Mouse (Mus musculus): ENCODE measurements around the gene Rpap3. TPM values are rescaled to one million over a fixed set of nuclear protein-coding genes. Genes with fewer than 3 reads are reported as not detected.

The Rpap3 gene
- total and polyA plus RNA-seq, 3 experiments = 84.4 to 98.4 (median 85.7) TPM

DNA sequence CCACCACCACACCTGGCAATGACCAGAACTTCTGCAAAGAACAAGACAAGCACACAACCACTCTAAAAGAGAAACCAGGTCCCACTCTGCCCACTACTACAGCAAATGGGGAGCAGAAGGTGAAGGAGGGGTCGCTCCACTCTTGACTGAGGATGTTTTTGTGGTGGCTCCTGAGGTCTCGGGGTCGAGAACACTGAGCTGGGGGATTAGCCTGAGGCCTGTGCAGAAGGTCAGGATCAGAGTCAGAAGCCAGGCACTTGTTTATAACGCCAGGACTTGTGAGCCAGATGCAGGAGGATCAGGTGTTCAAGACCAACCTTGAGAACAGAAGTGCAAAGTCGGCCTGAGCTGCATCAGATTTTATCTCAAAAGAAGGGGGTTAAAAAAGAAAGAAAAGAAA is 21.9 kb upstream of the Rpap3 start:
- Histone ChIP-seq H3K4me1 (ENCODE audit: control insufficient read depth in 1 of 2, insufficient read depth in 2 of 2, low read length in 2 of 2) (no peaks in the 10 kb centered on the region), H3K9me3 (replicated peaks; ENCODE audit: insufficient read depth, low read length) (no peaks in the 10 kb centered on the region), H3K4me3 (ENCODE audit: control insufficient read depth in 1 of 2, insufficient read depth in 1 of 2, low read depth in 2 of 2, low read length in 2 of 2) (no peak overlapping the region), H3K9ac (ENCODE audit: control insufficient read depth, low read depth, low read length, poor library complexity, severe bottlenecking) (no peak overlapping the region), H3K27ac (ENCODE audit: control insufficient read depth, low read depth, low read length) (no peak overlapping the region), H3K27me3 (ENCODE audit: control insufficient read depth in 1 of 2, insufficient read depth in 2 of 2, low read length in 2 of 2) (peaks cover 41 to 64% of the 10 kb centered on the region in 2 experiments), H3K79me2 (ENCODE audit: control insufficient read depth, insufficient read depth, low read length, poor library complexity) (no peaks in the 10 kb centered on the region), H3K36me3 (ENCODE audit: control insufficient read depth in 1 of 2, insufficient read depth in 2 of 2, low read length in 2 of 2) (no peaks in the 10 kb centered on the region)
- TF ChIP-seq MYB (IDR thresholded peaks at IDR 0.05; ENCODE audit: low read depth, low read length) = no peak
- no peak for TF ChIP-seq CHD1 (IDR thresholded peaks at IDR 0.05; ENCODE audit: low read depth, low read length)
- TF ChIP-seq TAL1 (IDR thresholded peaks at IDR 0.05; ENCODE audit: low read length) = no peak
- DNase-seq (ENCODE audit: low read depth, low spot score) = no peak

DNA sequence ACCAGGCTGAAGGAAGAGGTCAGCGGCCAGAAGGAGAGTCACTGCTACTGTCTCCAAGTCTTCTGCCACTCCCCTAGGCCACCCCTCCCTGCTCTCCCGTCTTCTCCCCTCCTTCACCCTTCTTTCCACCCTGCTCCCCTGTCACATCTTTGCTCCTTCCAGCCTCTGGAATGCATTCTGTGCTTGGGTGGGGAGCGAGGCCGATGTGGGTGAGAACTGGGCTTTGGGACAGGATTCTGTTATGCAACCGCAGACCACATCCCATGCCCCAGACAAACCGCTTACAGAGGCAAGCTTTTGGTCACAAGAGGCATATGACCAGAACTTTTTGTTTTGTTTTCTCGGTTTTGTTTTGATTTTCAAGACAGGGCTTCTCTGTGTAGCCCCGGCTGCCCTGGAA is 21.4 kb upstream of the Rpap3 start:
- Histone ChIP-seq H3K27me3 (ENCODE audit: control insufficient read depth in 1 of 2, insufficient read depth in 2 of 2, low read length in 2 of 2) (peaks cover 41 to 65% of the 10 kb centered on the region in 2 experiments), H3K9me3 (replicated peaks; ENCODE audit: insufficient read depth, low read length) (no peaks in the 10 kb centered on the region), H3K4me1 (ENCODE audit: control insufficient read depth in 1 of 2, insufficient read depth in 2 of 2, low read length in 2 of 2) (no peaks in the 10 kb centered on the region), H3K36me3 (ENCODE audit: control insufficient read depth in 1 of 2, insufficient read depth in 2 of 2, low read length in 2 of 2) (no peaks in the 10 kb centered on the region), H3K4me3 (ENCODE audit: control insufficient read depth in 1 of 2, insufficient read depth in 1 of 2, low read depth in 2 of 2, low read length in 2 of 2) (no peak overlapping the region), H3K79me2 (ENCODE audit: control insufficient read depth, insufficient read depth, low read length, poor library complexity) (no peaks in the 10 kb centered on the region), H3K27ac (ENCODE audit: control insufficient read depth, low read depth, low read length) (no peak overlapping the region), H3K9ac (ENCODE audit: control insufficient read depth, low read depth, low read length, poor library complexity, severe bottlenecking) (no peak overlapping the region)
- TF ChIP-seq MYC (IDR thresholded peaks at IDR 0.05; ENCODE audit: low read depth, low read length) (no peak), ZMIZ1 (IDR thresholded peaks at IDR 0.05; ENCODE audit: low read depth, low read length) (no peak), E2F4 (IDR thresholded peaks at IDR 0.05; ENCODE audit: borderline replicate concordance, low read depth, low read length) (no peak), UBTF (IDR thresholded peaks at IDR 0.05; ENCODE audit: borderline replicate concordance, insufficient read depth, low read depth, low read length) (no peak), CTCF (IDR thresholded peaks at IDR 0.05 in 2 of 3, conservative IDR thresholded peaks at IDR 0.05 in 1 of 3; ENCODE audit: control insufficient read depth in 1 of 3, insufficient read depth in 1 of 3, low read depth in 2 of 3, low read length in 3 of 3, poor library complexity in 1 of 3, severe bottlenecking in 1 of 3) (no peak), NRF1 (IDR thresholded peaks at IDR 0.05; ENCODE audit: insufficient read depth, low read depth, low read length, poor library complexity, severe bottlenecking) (no peak), GATA1 (IDR thresholded peaks at IDR 0.05; ENCODE audit: low read depth, low read length) (no peak)
- DNase-seq (ENCODE audit: low read depth, low spot score) = no peak

DNA sequence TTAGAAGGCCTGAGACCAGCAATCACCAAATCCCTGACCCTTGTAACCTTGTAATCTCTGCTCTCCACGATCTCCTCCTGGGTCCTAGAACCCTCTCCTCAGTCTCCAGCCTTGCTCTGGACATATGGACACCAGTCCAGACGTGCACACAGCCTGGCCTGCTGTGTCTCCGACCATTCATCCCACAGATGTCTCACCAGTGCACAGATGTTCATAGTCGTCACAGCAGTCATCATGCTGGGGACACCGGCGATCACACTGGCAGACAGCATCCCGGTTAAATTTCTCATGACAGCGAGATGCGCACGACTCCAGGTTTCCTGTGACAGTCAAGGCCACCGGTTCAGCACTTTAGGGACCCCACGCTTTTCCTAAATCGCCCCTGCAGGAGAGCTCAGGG is 20.7 kb upstream of the Rpap3 start:
- Histone ChIP-seq H3K27ac (ENCODE audit: control insufficient read depth, low read depth, low read length) (no peak overlapping the region), H3K4me3 (ENCODE audit: control insufficient read depth in 1 of 2, insufficient read depth in 1 of 2, low read depth in 2 of 2, low read length in 2 of 2) (no peak overlapping the region), H3K36me3 (ENCODE audit: control insufficient read depth in 1 of 2, insufficient read depth in 2 of 2, low read length in 2 of 2) (no peaks in the 10 kb centered on the region), H3K9me3 (replicated peaks; ENCODE audit: insufficient read depth, low read length) (no peaks in the 10 kb centered on the region), H3K27me3 (ENCODE audit: control insufficient read depth in 1 of 2, insufficient read depth in 2 of 2, low read length in 2 of 2) (peaks cover 41 to 65% of the 10 kb centered on the region in 2 experiments), H3K79me2 (ENCODE audit: control insufficient read depth, insufficient read depth, low read length, poor library complexity) (no peaks in the 10 kb centered on the region), H3K9ac (ENCODE audit: control insufficient read depth, low read depth, low read length, poor library complexity, severe bottlenecking) (no peak overlapping the region), H3K4me1 (ENCODE audit: control insufficient read depth in 1 of 2, insufficient read depth in 2 of 2, low read length in 2 of 2) (no peaks in the 10 kb centered on the region)
- TF ChIP-seq ZNF384 (IDR thresholded peaks at IDR 0.05; ENCODE audit: low read depth, low read length) (no peak), CHD2 (IDR thresholded peaks at IDR 0.05; ENCODE audit: low read length) (no peak), EP300 (IDR thresholded peaks at IDR 0.05; ENCODE audit: low read depth in 1 of 2, low read length in 2 of 2) (no peak), MXI1 (IDR thresholded peaks at IDR 0.05; ENCODE audit: low read depth, low read length) (no peak), NELFE (IDR thresholded peaks at IDR 0.05; ENCODE audit: low read depth, low read length) (no peak), MAFK (IDR thresholded peaks at IDR 0.05; ENCODE audit: borderline replicate concordance, low read depth, low read length) (no peak), MYC (IDR thresholded peaks at IDR 0.05; ENCODE audit: low read depth, low read length) (no peak), RAD21 (IDR thresholded peaks at IDR 0.05; ENCODE audit: low read depth, low read length) (no peak), MAX (IDR thresholded peaks at IDR 0.05; ENCODE audit: low read length) (no peak), POLR2A (IDR thresholded peaks at IDR 0.05; ENCODE audit: control insufficient read depth in 1 of 2, insufficient read depth in 1 of 2, low read depth in 1 of 2, low read length in 2 of 2, poor library complexity in 1 of 2) (no peak), NRF1 (IDR thresholded peaks at IDR 0.05; ENCODE audit: insufficient read depth, low read depth, low read length, poor library complexity, severe bottlenecking) (no peak)
- no peak for DNase-seq (ENCODE audit: low read depth, low spot score)
